Mouse (Mus musculus): ENCODE results near the gene Hist1h2bn. TPM values are rescaled to one million over a fixed set of nuclear protein-coding genes. Genes with fewer than 3 reads are reported as not detected.
A peak's percentile ranks its signal among the peaks of the same experiment; 100 is the strongest.
"Not testable (repeated sequence)": the region's sequence is repeated elsewhere in the genome, so short reads cannot be mapped to it uniquely, and the experiment has no call there.

Hist1h2bn gene
- polyA plus RNA-seq, 1 experiment from 2014 or later, result 1.3 TPM

- H3K27ac ChIP-seq (ENCODE audit: low read length), result no peak overlapping the region
- ATAC-seq (peak; percentile 24), DNase-seq (ENCODE audit: low spot score) (peak; percentile 27)
- no peak overlapping the region for H3K9ac ChIP-seq (replicated peaks; ENCODE audit: low read depth)
- H3K4me1 ChIP-seq (ENCODE audit: insufficient read depth, low read depth, low read length), result no peaks in the 10 kb centered on the region
- no peak for TF ChIP-seq CTCF (IDR thresholded peaks at IDR 0.05)
- H3K4me3 ChIP-seq (ENCODE audit: low read depth, low read length), result peak overlapping the region; percentile 33; the same call in 1 of the 2 replicates
- peak overlapping the region; percentile 47; the same call in 1 of the 2 replicates for H3K4me2 ChIP-seq (replicated peaks; ENCODE audit: low read depth, low read length)
- H3K9me3 ChIP-seq (ENCODE audit: low read length), result no peaks in the 10 kb centered on the region
- H3K36me3 ChIP-seq (ENCODE audit: insufficient read depth, low read length), result no peaks in the 10 kb centered on the region
- WGBS, result 27% methylated on average over 13 of the region's 21 CpGs
- H3K27me3 ChIP-seq (replicated peaks; ENCODE audit: insufficient read depth, low read length), result no peaks in the 10 kb centered on the region
Measured at GRCm38 (mm10) chr13:21787760-21788593, 34.1 kb downstream of the Hist1h2bn start.

- no peak overlapping the region for H3K4me3 ChIP-seq (ENCODE audit: low read depth, low read length)
- WGBS, result 45% methylated on average over 6 of the region's 6 CpGs
- H3K27ac ChIP-seq (ENCODE audit: low read length), result no peak overlapping the region
- H3K4me1 ChIP-seq (ENCODE audit: insufficient read depth, low read depth, low read length), result no peaks in the 10 kb centered on the region
- no peaks in the 10 kb centered on the region for H3K27me3 ChIP-seq (replicated peaks; ENCODE audit: insufficient read depth, low read length)
- TF ChIP-seq EP300 (IDR thresholded peaks at IDR 0.05), result no peak
- TF ChIP-seq CTCF (IDR thresholded peaks at IDR 0.05), result no peak
- H3K36me3 ChIP-seq (ENCODE audit: insufficient read depth, low read length), result no peaks in the 10 kb centered on the region
- H3K9ac ChIP-seq (replicated peaks; ENCODE audit: low read depth), result no peak overlapping the region
- no peak for ATAC-seq
- DNase-seq (ENCODE audit: low spot score), result peak; percentile 3
- H3K4me2 ChIP-seq (replicated peaks; ENCODE audit: low read depth, low read length), result no peak overlapping the region
- no peaks in the 10 kb centered on the region for H3K9me3 ChIP-seq (ENCODE audit: low read length)
Measured at GRCm38 (mm10) chr13:21789925-21790324, 36.0 kb downstream of the Hist1h2bn start.

- 9% methylated on average over 17 of the region's 18 CpGs for WGBS
- no peak for TF ChIP-seq CTCF (IDR thresholded peaks at IDR 0.05)
- no peak overlapping the region for H3K27ac ChIP-seq (ENCODE audit: low read length)
- peak; percentile 15 for DNase-seq (ENCODE audit: low spot score)
- H3K9me3 ChIP-seq (ENCODE audit: low read length), result no peaks in the 10 kb centered on the region
- no peak for ATAC-seq
- peak overlapping the region; percentile 19 for H3K4me3 ChIP-seq (ENCODE audit: low read depth, low read length)
- no peaks in the 10 kb centered on the region for H3K27me3 ChIP-seq (replicated peaks; ENCODE audit: insufficient read depth, low read length)
- H3K4me1 ChIP-seq (ENCODE audit: insufficient read depth, low read depth, low read length), result no peaks in the 10 kb centered on the region
- peak overlapping the region; percentile 52 for H3K4me2 ChIP-seq (replicated peaks; ENCODE audit: low read depth, low read length)
- H3K36me3 ChIP-seq (ENCODE audit: insufficient read depth, low read length), result no peaks in the 10 kb centered on the region
- no peak overlapping the region for H3K9ac ChIP-seq (replicated peaks; ENCODE audit: low read depth)
Measured at GRCm38 (mm10) chr13:21790601-21791283, 36.8 kb downstream of the Hist1h2bn start.

GRCm38 (mm10) chr13:21795584-21795983 lies 41.7 kb downstream of the Hist1h2bn start:
- Histone ChIP-seq H3K4me1 (ENCODE audit: insufficient read depth, low read depth, low read length) (no peaks in the 10 kb centered on the region), H3K4me2 (replicated peaks; ENCODE audit: low read depth, low read length) (no peak overlapping the region), H3K27ac (ENCODE audit: low read length) (no peak overlapping the region), H3K27me3 (replicated peaks; ENCODE audit: insufficient read depth, low read length) (no peaks in the 10 kb centered on the region), H3K9me3 (ENCODE audit: low read length) (no peaks in the 10 kb centered on the region), H3K9ac (replicated peaks; ENCODE audit: low read depth) (no peak overlapping the region), H3K4me3 (ENCODE audit: low read depth, low read length) (no peak overlapping the region), H3K36me3 (ENCODE audit: insufficient read depth, low read length) (no peaks in the 10 kb centered on the region)
- 91% methylated on average over 7 of the region's 7 CpGs for WGBS
- no peak for ATAC-seq
- DNase-seq (ENCODE audit: low spot score), result no peak
- no peak for TF ChIP-seq EP300 (IDR thresholded peaks at IDR 0.05)
- no peak for TF ChIP-seq CTCF (IDR thresholded peaks at IDR 0.05)

- H3K27ac ChIP-seq (ENCODE audit: low read length); ATAC-seq; H3K36me3 ChIP-seq (ENCODE audit: insufficient read depth, low read length); H3K9me3 ChIP-seq (ENCODE audit: low read length); H3K4me3 ChIP-seq (ENCODE audit: low read depth, low read length); H3K4me2 ChIP-seq (replicated peaks; ENCODE audit: low read depth, low read length); H3K27me3 ChIP-seq (replicated peaks; ENCODE audit: insufficient read depth, low read length); H3K9ac ChIP-seq (replicated peaks; ENCODE audit: low read depth); H3K4me1 ChIP-seq (ENCODE audit: insufficient read depth, low read depth, low read length); DNase-seq (ENCODE audit: low spot score): not testable (repeated sequence)
Measured at GRCm38 (mm10) chr13:21797163-21797562, 43.2 kb downstream of the Hist1h2bn start.

GRCm38 (mm10) chr13:21803058-21803457 lies 49.1 kb downstream of the Hist1h2bn start:
- H3K27me3 ChIP-seq (replicated peaks; ENCODE audit: insufficient read depth, low read length); H3K4me1 ChIP-seq (ENCODE audit: insufficient read depth, low read depth, low read length); H3K4me2 ChIP-seq (replicated peaks; ENCODE audit: low read depth, low read length); H3K4me3 ChIP-seq (ENCODE audit: low read depth, low read length); DNase-seq (ENCODE audit: low spot score); H3K9ac ChIP-seq (replicated peaks; ENCODE audit: low read depth); H3K9me3 ChIP-seq (ENCODE audit: low read length); H3K27ac ChIP-seq (ENCODE audit: low read length); H3K36me3 ChIP-seq (ENCODE audit: insufficient read depth, low read length): not testable (repeated sequence)
- ATAC-seq, result peak; percentile 85
- WGBS, result no CpG with 5 or more reads among the region's 4 CpGs

Small RNA genes lying within 50 kb of the gene (microRNA-seq; reads per million reads assigned to microRNA genes)
- not detected for gene Gm44346
- gene Gm44357, result not detected
- not detected for gene Gm44367
- not detected for gene Gm44454

Other genes starting within 250 kb of the Hist1h2bn start
- 3.1 and 3.4 TPM in 2 replicates for gene Zkscan8, start 223.0 kb upstream of the Hist1h2bn start, polyA plus RNA-seq (2015; fragmentation: Nextera tagmentation; extraction: Ambion mirVana)
- gene Olfr1366, start 211.3 kb upstream of the Hist1h2bn start, polyA plus RNA-seq (2015; fragmentation: Nextera tagmentation; extraction: Ambion mirVana), result 0.06 TPM in 1 of 2 replicates, not detected in the other
- gene Olfr1535, start 194.2 kb upstream of the Hist1h2bn start, polyA plus RNA-seq (2015; fragmentation: Nextera tagmentation; extraction: Ambion mirVana), result 0.05 TPM in 1 of 2 replicates, not detected in the other
- not detected in 2 replicates for gene Olfr1364, start 172.4 kb upstream of the Hist1h2bn start, polyA plus RNA-seq (2015; fragmentation: Nextera tagmentation; extraction: Ambion mirVana)
- gene Olfr1362, start 140.1 kb upstream of the Hist1h2bn start, polyA plus RNA-seq (2015; fragmentation: Nextera tagmentation; extraction: Ambion mirVana), result not detected in 2 replicates
- gene Olfr11, start 111.6 kb upstream of the Hist1h2bn start, polyA plus RNA-seq (2015; fragmentation: Nextera tagmentation; extraction: Ambion mirVana), result not detected in 2 replicates
- gene Olfr1361, start 90.7 kb upstream of the Hist1h2bn start, polyA plus RNA-seq (2015; fragmentation: Nextera tagmentation; extraction: Ambion mirVana), result not detected in 2 replicates
- not detected in 2 replicates for gene Olfr1360, start 76.7 kb upstream of the Hist1h2bn start, polyA plus RNA-seq (2015; fragmentation: Nextera tagmentation; extraction: Ambion mirVana)
- not detected in 2 replicates for gene Olfr1359, start 56.0 kb upstream of the Hist1h2bn start, polyA plus RNA-seq (2015; fragmentation: Nextera tagmentation; extraction: Ambion mirVana)
- not detected in 2 replicates for gene Hist1h2bl, start 38.0 kb upstream of the Hist1h2bn start, polyA plus RNA-seq (2015; fragmentation: Nextera tagmentation; extraction: Ambion mirVana)
- 5.4 TPM in 1 of 2 replicates, not detected in the other for gene Hist1h2ai, start 37.7 kb upstream of the Hist1h2bn start, polyA plus RNA-seq (2015; fragmentation: Nextera tagmentation; extraction: Ambion mirVana)
- 2.0 TPM in 1 of 2 replicates, not detected in the other for gene Hist1h3h, start 36.5 kb upstream of the Hist1h2bn start, polyA plus RNA-seq (2015; fragmentation: Nextera tagmentation; extraction: Ambion mirVana)
- 0.66 and 0.67 TPM in 2 replicates for gene Hist1h2bm, start 32.1 kb upstream of the Hist1h2bn start, polyA plus RNA-seq (2015; fragmentation: Nextera tagmentation; extraction: Ambion mirVana)
- gene Hist1h4j, start 19.1 kb upstream of the Hist1h2bn start, polyA plus RNA-seq (2015; fragmentation: Nextera tagmentation; extraction: Ambion mirVana), result not detected in 2 replicates
- 0.84 and 0.89 TPM in 2 replicates for gene Hist1h4k, start 3.6 kb upstream of the Hist1h2bn start, polyA plus RNA-seq (2015; fragmentation: Nextera tagmentation; extraction: Ambion mirVana)
- gene Hist1h2ak, start 296 bp upstream of the Hist1h2bn start, polyA plus RNA-seq (2015; fragmentation: Nextera tagmentation; extraction: Ambion mirVana), result 7.5 and 9.4 TPM in 2 replicates
- 1.4 and 2.4 TPM in 2 replicates for gene Hist1h1b, start 26.5 kb downstream of the Hist1h2bn start, polyA plus RNA-seq (2015; fragmentation: Nextera tagmentation; extraction: Ambion mirVana)
- gene Hist1h3i, start 29.2 kb downstream of the Hist1h2bn start, polyA plus RNA-seq (2015; fragmentation: Nextera tagmentation; extraction: Ambion mirVana), result 14.5 and 16.9 TPM in 2 replicates
- 1.3 TPM in 1 of 2 replicates, not detected in the other for gene Hist1h2an, start 33.1 kb downstream of the Hist1h2bn start, polyA plus RNA-seq (2015; fragmentation: Nextera tagmentation; extraction: Ambion mirVana)
- gene Hist1h2bp, start 33.3 kb downstream of the Hist1h2bn start, polyA plus RNA-seq (2015; fragmentation: Nextera tagmentation; extraction: Ambion mirVana), result 0.61 and 0.95 TPM in 2 replicates
- gene Hist1h2bq, start 56.1 kb downstream of the Hist1h2bn start, polyA plus RNA-seq (2015; fragmentation: Nextera tagmentation; extraction: Ambion mirVana), result 3.0 and 4.5 TPM in 2 replicates
- not detected in 2 replicates for gene Hist1h2ao, start 56.3 kb downstream of the Hist1h2bn start, polyA plus RNA-seq (2015; fragmentation: Nextera tagmentation; extraction: Ambion mirVana)
- gene Hist1h4m, start 57.6 kb downstream of the Hist1h2bn start, polyA plus RNA-seq (2015; fragmentation: Nextera tagmentation; extraction: Ambion mirVana), result 0.90 TPM in 1 of 2 replicates, not detected in the other
- gene Hist1h4n, start 78.1 kb downstream of the Hist1h2bn start, polyA plus RNA-seq (2015; fragmentation: Nextera tagmentation; extraction: Ambion mirVana), result 4.6 and 6.0 TPM in 2 replicates
- 382 and 386 TPM in 2 replicates for gene Hist1h2ap, start 79.4 kb downstream of the Hist1h2bn start, polyA plus RNA-seq (2015; fragmentation: Nextera tagmentation; extraction: Ambion mirVana)
- gene Hist1h2br, start 79.6 kb downstream of the Hist1h2bn start, polyA plus RNA-seq (2015; fragmentation: Nextera tagmentation; extraction: Ambion mirVana), result 3.0 and 3.8 TPM in 2 replicates
- 2.5 and 3.4 TPM in 2 replicates for gene Zfp184, start 191.0 kb downstream of the Hist1h2bn start, polyA plus RNA-seq (2015; fragmentation: Nextera tagmentation; extraction: Ambion mirVana)
- not detected in 2 replicates for gene Pom121l2, start 227.1 kb downstream of the Hist1h2bn start, polyA plus RNA-seq (2015; fragmentation: Nextera tagmentation; extraction: Ambion mirVana)